Mouse (Mus musculus) hindbrain, postnatal 0 days (tissue): Measurements from ENCODE around the gene Brca1. TPM values are rescaled to one million over a fixed set of nuclear protein-coding genes. Genes with fewer than 3 reads are reported as not detected.
"Not testable (repeated sequence)": the region's sequence is repeated elsewhere in the genome, so short reads cannot be mapped to it uniquely, and the experiment has no call there.

Experiments used
- ATAC-seq: fragments of 200-750 bp; cut with Nextera tagmentation; 2 replicates; pipeline ENCODE4 v1.8.0; 2017; ENCODE audit warnings: mild to moderate bottlenecking, moderate TSS enrichment, moderate library complexity
- DNase-seq: peaks from one replicate; pipeline ENCODE4 v3.0.0-alpha.2; 2015; ENCODE audit warnings: low spot score
- H3K27ac ChIP-seq: fragments of 300-500 bp; sonication (generic); 2 replicates; pipeline ENCODE4 v1.5.1; 2014; ENCODE audit warnings: mild to moderate bottlenecking
- H3K27me3 ChIP-seq: fragments of 300-500 bp; sonication (generic); 2 replicates; pipeline ENCODE4 v1.6.1; 2014; ENCODE audit warnings: low read length, mixed read lengths; ENCODE audit not compliant: insufficient read depth
- H3K36me3 ChIP-seq: fragments of 300-500 bp; sonication (generic); 2 replicates; pipeline ENCODE4 v1.6.1; 2014; ENCODE audit warnings: low read length, mixed read lengths; ENCODE audit not compliant: insufficient read depth
- H3K4me1 ChIP-seq: fragments of 300-500 bp; sonication (generic); 2 replicates; pipeline ENCODE4 v1.6.1; 2014; ENCODE audit warnings: antibody characterized with exemption, low read length, mixed read lengths; ENCODE audit not compliant: insufficient read depth
- H3K4me2 ChIP-seq: fragments of 300-500 bp; sonication (generic); 2 replicates; pipeline ENCODE4 v1.6.1; 2014; ENCODE audit warnings: low read depth, mild to moderate bottlenecking, low read length, moderate library complexity, mixed read lengths
- H3K4me3 ChIP-seq: fragments of 300-500 bp; sonication (generic); 2 replicates; pipeline ENCODE4 v1.5.1; 2014; ENCODE audit warnings: low read length
- H3K9ac ChIP-seq: fragments of 300-500 bp; sonication (generic); replicated peaks from 2 replicates; pipeline ENCODE4 v1.6.1; 2014; ENCODE audit warnings: mild to moderate bottlenecking, low read length, moderate library complexity, mixed read lengths
- H3K9me3 ChIP-seq: fragments of 300-500 bp; sonication (generic); 2 replicates; pipeline ENCODE4 v1.6.1; 2016; ENCODE audit warnings: low read length, mixed read lengths
- CTCF ChIP-seq: IDR thresholded peaks from 2 replicates; pipeline ENCODE4 v1.5.1; 2016; ENCODE audit warnings: antibody characterized with exemption, control low read depth, low read depth
- WGBS: fragments of 180-500 bp; shearing (Covaris S2); extraction: QIAGEN DNeasy Blood & Tissue Kit; methylation state at CpG from one replicate; pipeline ENCODE4 v1.1.7; 2014; 5-methylcytosine and 5-hydroxymethylcytosine counted together
- polyA plus RNA-seq: library from polyadenylated mRNA; unstranded; fragments of >200 nt; fragmentation: Nextera tagmentation; extraction: Ambion mirVana; gene quantifications from 2 replicates; pipeline ENCODE4 v1.2.1, GENCODE M21; 2015
- total RNA-seq: library from RNA; depleted of rRNA; stranded (reverse); fragments of >200 nt; gene quantifications from 2 replicates; pipeline ENCODE4 v1.2.3, GENCODE M21; 2014; rRNA removed

The Brca1 gene
- total RNA-seq (6.7 and 8.5 TPM in 2 replicates), polyA plus RNA-seq (2.3 and 2.4 TPM in 2 replicates)

GRCm38 (mm10) chr11:101551751-101552475 is at the start of gene Brca1, which contains the start of gene Nbr1:
Gene Brca1 (minus strand): TSS chr11:101551955.
Gene Nbr1 (plus strand): TSS chr11:101552149.
- Histone ChIP-seq H3K36me3 (0 out of 2 replicates have a peak, but pooled peaks cover 5% of the 10 kb centered on the region), H3K27ac (peak within 1 kb of the TSS; percentile 91), H3K9ac (peak within 1 kb of the TSS; percentile 80), H3K4me2 (peak within 1 kb of the TSS; percentile 84), H3K27me3 (no peaks in the 10 kb centered on the region), H3K4me3 (peak within 1 kb of the TSS; percentile 85), H3K9me3 (no peaks in the 10 kb centered on the region), H3K4me1 (peaks cover 14% of the 10 kb centered on the region; the same call in 1 of the 2 replicates)
- DNase-seq = peak; percentile 98
- ATAC-seq = peak; percentile 80
- under 1% methylated on average over 43 of the region's 43 CpGs for WGBS
- TF ChIP-seq CTCF = no peak

GRCm38 (mm10) chr11:101599156-101599555 is 47.4 kb upstream of the Brca1 start, which contains the start of gene Gm11634:
Gene Gm11634 (minus strand): TSS chr11:101599256.
- TF ChIP-seq CTCF = no peak
- no peaks in the 10 kb centered on the region for H3K27me3 ChIP-seq
- H3K4me2 ChIP-seq = no peak within 1 kb of the TSS
- no peaks in the 10 kb centered on the region for H3K4me1 ChIP-seq
- H3K36me3 ChIP-seq = no peaks in the 10 kb centered on the region
- no peak for ATAC-seq
- H3K4me3 ChIP-seq = no peak within 1 kb of the TSS
- H3K27ac ChIP-seq = no peak within 1 kb of the TSS
- no peak within 1 kb of the TSS for H3K9ac ChIP-seq
- 74% methylated on average over 6 of the region's 6 CpGs for WGBS
- no peaks in the 10 kb centered on the region for H3K9me3 ChIP-seq
- DNase-seq = no peak

DNA sequence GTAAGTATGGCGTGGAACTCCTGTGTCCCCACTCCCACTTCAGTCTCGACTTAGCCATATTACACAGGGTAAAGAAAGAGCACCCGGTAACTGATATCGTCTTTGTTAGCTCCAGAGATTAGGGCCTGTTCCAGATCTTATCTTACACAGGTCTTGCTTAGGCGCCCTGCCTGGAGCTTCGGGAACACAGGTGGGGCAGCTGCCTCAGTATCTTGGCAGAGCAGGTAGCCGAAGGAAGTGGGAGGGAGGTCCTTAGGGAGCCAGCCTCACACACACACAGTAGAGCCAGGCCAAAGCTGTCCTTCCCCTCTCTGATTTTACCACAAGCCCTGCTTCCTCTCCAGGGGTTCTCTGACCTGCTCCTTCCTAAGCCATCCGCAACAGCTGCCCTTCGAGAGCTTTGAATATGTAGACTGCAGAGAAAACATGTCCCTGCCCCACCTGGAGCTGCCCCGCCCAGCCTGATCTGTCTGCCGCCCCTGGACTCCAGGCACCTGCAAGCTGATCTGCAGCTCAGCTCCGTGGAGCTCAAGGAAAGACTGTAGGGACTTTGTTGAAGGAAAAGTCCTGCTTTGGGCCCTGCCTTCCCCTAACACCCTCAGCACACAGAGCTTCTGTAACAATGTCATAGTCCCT is 38.4 kb upstream of the Brca1 start:
- no peaks in the 10 kb centered on the region for H3K9me3 ChIP-seq
- H3K27me3 ChIP-seq = no peaks in the 10 kb centered on the region
- H3K9ac ChIP-seq = no peak overlapping the region
- no peak overlapping the region for H3K27ac ChIP-seq
- no peak overlapping the region for H3K4me2 ChIP-seq
- no peaks in the 10 kb centered on the region for H3K36me3 ChIP-seq
- 78% methylated on average over 12 of the region's 12 CpGs for WGBS
- H3K4me1 ChIP-seq = no peaks in the 10 kb centered on the region
- no peak for TF ChIP-seq CTCF
- no peak overlapping the region for H3K4me3 ChIP-seq
- DNase-seq (no peak), ATAC-seq (no peak)

DNA sequence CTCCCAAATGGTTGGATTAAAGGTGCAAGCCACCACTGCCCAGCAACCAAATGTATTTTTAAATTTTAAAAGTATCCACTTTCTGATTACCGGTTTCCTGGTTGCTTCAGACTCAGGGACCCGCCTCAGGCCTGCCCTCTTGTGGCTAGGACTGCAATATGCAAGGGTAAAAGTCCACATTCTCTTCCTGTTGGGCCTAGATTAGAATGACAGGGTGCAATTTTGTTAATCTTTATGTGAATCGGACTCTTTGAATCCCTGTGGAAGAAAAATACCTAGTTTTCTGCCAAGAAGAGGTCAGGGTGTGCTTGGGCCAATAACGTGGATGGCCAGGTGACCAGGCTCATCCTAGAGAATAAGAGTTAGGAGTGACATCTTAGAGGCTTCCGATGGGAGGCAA is 37.7 kb upstream of the Brca1 start:
- 29% methylated on average over 5 of the region's 5 CpGs for WGBS
- Histone ChIP-seq H3K4me1 (no peaks in the 10 kb centered on the region), H3K36me3 (no peaks in the 10 kb centered on the region), H3K9me3 (no peaks in the 10 kb centered on the region), H3K27ac (no peak overlapping the region), H3K4me2 (no peak overlapping the region), H3K4me3 (no peak overlapping the region), H3K9ac (no peak overlapping the region), H3K27me3 (no peaks in the 10 kb centered on the region)
- DNase-seq (peak; percentile 64), ATAC-seq (no peak)
- peak; percentile 78 for TF ChIP-seq CTCF

DNA sequence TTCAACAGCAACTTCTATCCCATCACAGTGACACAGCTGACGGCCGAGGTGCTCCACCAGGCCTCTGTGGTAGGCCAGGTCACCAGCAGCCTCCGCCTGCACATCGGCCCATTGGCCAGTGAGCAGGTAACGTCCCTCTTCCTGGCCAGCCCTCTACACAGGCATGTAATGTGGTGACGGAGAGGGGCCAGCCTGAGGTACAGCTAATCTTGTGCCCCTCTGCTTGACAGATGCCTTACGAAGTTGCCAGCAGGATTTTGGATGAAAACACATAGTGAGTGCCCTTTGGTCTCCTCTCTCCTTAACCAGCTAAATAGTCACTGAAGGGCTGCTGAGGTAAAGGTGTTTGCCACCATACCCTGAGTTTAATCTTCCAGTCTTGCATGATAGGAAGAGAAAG is 37.1 kb upstream of the Brca1 start:
- ATAC-seq (no peak), DNase-seq (no peak)
- H3K27ac ChIP-seq = no peak overlapping the region
- WGBS = 90% methylated on average over 7 of the region's 7 CpGs
- H3K4me2 ChIP-seq = no peak overlapping the region
- H3K9ac ChIP-seq = no peak overlapping the region
- H3K27me3 ChIP-seq = no peaks in the 10 kb centered on the region
- no peak overlapping the region for H3K4me3 ChIP-seq
- no peaks in the 10 kb centered on the region for H3K9me3 ChIP-seq
- no peak for TF ChIP-seq CTCF
- no peaks in the 10 kb centered on the region for H3K36me3 ChIP-seq
- no peaks in the 10 kb centered on the region for H3K4me1 ChIP-seq

DNA sequence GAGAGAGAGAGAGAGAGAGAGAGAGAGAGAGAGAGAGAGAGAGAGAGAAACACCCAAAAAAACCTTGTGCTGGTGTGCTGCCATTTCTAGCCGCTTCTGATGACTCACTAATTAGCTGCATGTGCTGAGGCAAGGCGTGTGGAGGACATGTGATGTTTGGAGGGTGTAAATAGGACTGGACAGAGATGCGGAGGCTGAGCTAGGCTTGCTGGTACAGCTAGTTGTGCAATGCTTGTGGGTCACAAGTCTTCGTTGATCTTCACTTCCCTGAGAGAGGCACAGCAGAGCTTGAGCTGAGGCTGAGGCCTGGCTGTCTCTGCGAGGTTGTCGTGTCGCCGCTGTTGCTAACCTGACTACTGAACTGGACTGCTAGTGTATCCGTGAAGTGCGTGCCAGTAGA is 35.9 kb upstream of the Brca1 start:
- Histone ChIP-seq H3K4me3 (no peak overlapping the region), H3K9ac (no peak overlapping the region), H3K4me1 (no peaks in the 10 kb centered on the region), H3K9me3 (no peaks in the 10 kb centered on the region), H3K27me3 (no peaks in the 10 kb centered on the region), H3K4me2 (no peak overlapping the region), H3K36me3 (no peaks in the 10 kb centered on the region), H3K27ac (no peak overlapping the region)
- DNase-seq (no peak), ATAC-seq (no peak)
- 89% methylated on average over 10 of the region's 10 CpGs for WGBS
- TF ChIP-seq CTCF = no peak

DNA sequence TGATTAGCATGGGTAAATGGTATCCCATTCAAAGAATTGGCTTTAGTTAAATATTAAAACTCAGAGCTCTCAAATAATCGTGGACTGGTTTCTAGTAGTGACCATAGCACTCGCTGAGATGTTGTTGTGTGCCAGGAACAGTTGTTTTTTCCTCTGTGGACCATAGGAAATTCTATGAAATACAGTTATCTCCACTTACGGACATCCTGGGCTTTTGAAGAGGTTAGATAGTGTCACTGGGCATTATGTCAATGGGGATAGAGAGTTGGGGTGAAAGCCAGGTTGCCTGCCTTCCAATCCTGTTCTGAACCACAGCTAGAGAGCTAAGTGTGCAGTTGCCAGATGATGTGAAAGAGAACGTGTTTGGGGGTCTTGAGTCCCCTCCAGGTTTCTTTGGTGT is 34.0 kb upstream of the Brca1 start:
- WGBS = 77% methylated on average over 4 of the region's 4 CpGs
- H3K4me1 ChIP-seq = 0 out of 2 replicates have a peak, but pooled peaks cover 6% of the 10 kb centered on the region
- ATAC-seq (no peak), DNase-seq (no peak)
- TF ChIP-seq CTCF = no peak
- no peaks in the 10 kb centered on the region for H3K27me3 ChIP-seq
- H3K27ac ChIP-seq = no peak overlapping the region
- H3K9ac ChIP-seq = no peak overlapping the region
- H3K4me3 ChIP-seq = no peak overlapping the region
- H3K36me3 ChIP-seq = no peaks in the 10 kb centered on the region; the same call in 1 of the 2 replicates
- no peaks in the 10 kb centered on the region for H3K9me3 ChIP-seq
- no peak overlapping the region for H3K4me2 ChIP-seq

- not testable (repeated sequence) for H3K9ac ChIP-seq, H3K36me3 ChIP-seq, H3K9me3 ChIP-seq, H3K4me1 ChIP-seq, H3K4me3 ChIP-seq, H3K4me2 ChIP-seq, DNase-seq, H3K27me3 ChIP-seq, ATAC-seq, H3K27ac ChIP-seq
- 97% methylated on average over 1 of the region's 1 CpGs for WGBS
These were observed 33.3 kb upstream of the Brca1 start for GRCm38 (mm10) chr11:101585031-101585430.
